Mouse (Mus musculus) embryonic facial prominence, embryonic 11.5 days (tissue): ENCODE data around the gene Fahd2a. TPM values are rescaled to one million over a fixed set of nuclear protein-coding genes. Genes with fewer than 3 reads are reported as not detected.

ENCODE experiments used
- ATAC-seq: fragments of 200-750 bp; cut with Nextera tagmentation; replicated peaks from 2 replicates; pipeline ENCODE4 v1.8.0; 2017; ENCODE audit warnings: low read depth; ENCODE audit not compliant: insufficient number of reproducible peaks, low FRiP score, low TSS enrichment
- DNase-seq: peaks from one replicate; pipeline ENCODE4 v3.0.0-alpha.2; 2015; ENCODE audit warnings: low spot score
- H3K27ac ChIP-seq: fragments of 300-500 bp; sonication (generic); replicated peaks from 2 replicates; pipeline ENCODE4 v1.5.1; 2014; ENCODE audit warnings: mild to moderate bottlenecking, low read depth, low read length, control low read depth
- H3K27me3 ChIP-seq: fragments of 300-500 bp; sonication (generic); 2 replicates; pipeline ENCODE4 v1.6.1; 2014; ENCODE audit warnings: mild to moderate bottlenecking, low read length, moderate library complexity, mixed read lengths; ENCODE audit not compliant: control insufficient read depth, insufficient read depth
- H3K36me3 ChIP-seq: fragments of 300-500 bp; sonication (generic); replicated peaks from 2 replicates; pipeline ENCODE4 v1.6.1; 2014; ENCODE audit warnings: low read depth, mild to moderate bottlenecking, low read length, moderate library complexity, mixed read lengths; ENCODE audit not compliant: control insufficient read depth, insufficient read depth
- H3K4me1 ChIP-seq: fragments of 300-500 bp; sonication (generic); 2 replicates; pipeline ENCODE4 v1.6.1; 2014; ENCODE audit warnings: low read length, mixed read lengths; ENCODE audit not compliant: control insufficient read depth, insufficient read depth
- H3K4me2 ChIP-seq: fragments of 300-500 bp; sonication (generic); 2 replicates; pipeline ENCODE4 v1.6.1; 2014; ENCODE audit warnings: low read depth, mild to moderate bottlenecking, control low read depth, low read length, moderate library complexity
- H3K4me3 ChIP-seq: fragments of 300-500 bp; sonication (generic); 2 replicates; pipeline ENCODE4 v1.5.1; 2014; ENCODE audit warnings: low read depth, low read length, control low read depth
- H3K9ac ChIP-seq: fragments of 300-500 bp; sonication (generic); replicated peaks from 2 replicates; pipeline ENCODE4 v1.6.1; 2014; ENCODE audit warnings: mild to moderate bottlenecking, control low read depth, low read length
- H3K9me3 ChIP-seq: fragments of 300-500 bp; sonication (generic); replicated peaks from 2 replicates; pipeline ENCODE4 v1.6.1; 2016; ENCODE audit warnings: mild to moderate bottlenecking, low read length, inconsistent platforms, mixed read lengths; ENCODE audit not compliant: control insufficient read depth
- WGBS: fragments of 180-500 bp; shearing (Covaris S2); extraction: QIAGEN DNeasy Blood & Tissue Kit; methylation state at CpG from one replicate; pipeline ENCODE4 v1.1.7; 2014; 5-methylcytosine and 5-hydroxymethylcytosine counted together
- polyA plus RNA-seq: library from polyadenylated mRNA; unstranded; fragments of >200 nt; fragmentation: Nextera tagmentation; extraction: Ambion mirVana; gene quantifications from 2 replicates; pipeline ENCODE4 v1.2.1, GENCODE M21; 2014

The Fahd2a gene
- polyA plus RNA-seq, 1 experiment from 2014 or later = 24.0 TPM

- Histone ChIP-seq H3K4me1 (no peaks in the 10 kb centered on the region), H3K4me2 (no peak overlapping the region), H3K9ac (no peak overlapping the region), H3K36me3 (no peaks in the 10 kb centered on the region), H3K9me3 (no peaks in the 10 kb centered on the region), H3K27ac (no peak overlapping the region), H3K4me3 (no peak overlapping the region), H3K27me3 (no peaks in the 10 kb centered on the region)
- DNase-seq (no peak), ATAC-seq (no peak)
- WGBS = 70% methylated on average over 3 of the region's 3 CpGs
These were observed 27.9 kb upstream of the Fahd2a start for GRCm38 (mm10) chr2:127472279-127472678.

DNA sequence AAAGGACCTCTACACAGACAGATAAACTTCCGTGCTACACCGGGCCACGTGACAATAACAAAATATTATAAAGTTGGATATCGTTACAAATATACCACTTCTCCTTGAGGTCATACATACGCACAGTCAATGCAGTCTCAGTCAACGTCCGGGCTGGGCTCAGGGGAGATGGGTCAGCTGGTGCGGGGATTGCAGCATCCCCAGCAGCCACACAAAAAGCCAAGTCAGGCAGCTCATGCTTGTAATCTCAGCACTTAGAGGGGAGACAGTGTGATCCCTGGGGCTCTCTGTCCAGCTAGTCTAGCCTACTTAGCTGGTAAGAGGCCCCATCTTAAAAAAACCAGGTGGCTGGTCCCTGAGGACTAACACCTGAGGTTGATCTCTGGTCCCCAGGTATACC is 26.9 kb upstream of the Fahd2a start:
- Histone ChIP-seq H3K27me3 (no peaks in the 10 kb centered on the region), H3K9ac (no peak overlapping the region), H3K9me3 (no peaks in the 10 kb centered on the region), H3K27ac (no peak overlapping the region), H3K4me2 (no peak overlapping the region), H3K36me3 (no peaks in the 10 kb centered on the region), H3K4me3 (no peak overlapping the region), H3K4me1 (no peaks in the 10 kb centered on the region)
- no peak for DNase-seq
- no peak for ATAC-seq
- WGBS = 88% methylated on average over 8 of the region's 8 CpGs

- H3K4me3 ChIP-seq = no peak overlapping the region
- H3K9me3 ChIP-seq = no peaks in the 10 kb centered on the region
- H3K36me3 ChIP-seq = no peaks in the 10 kb centered on the region
- H3K27ac ChIP-seq = no peak overlapping the region
- ATAC-seq (no peak), DNase-seq (no peak)
- H3K9ac ChIP-seq = no peak overlapping the region
- H3K4me1 ChIP-seq = no peaks in the 10 kb centered on the region
- 92% methylated on average over 10 of the region's 10 CpGs for WGBS
- H3K27me3 ChIP-seq = no peaks in the 10 kb centered on the region
- no peak overlapping the region for H3K4me2 ChIP-seq
These were observed 26.3 kb upstream of the Fahd2a start for GRCm38 (mm10) chr2:127470661-127471060.

- 78% methylated on average over 5 of the region's 5 CpGs for WGBS
- H3K36me3 ChIP-seq = no peaks in the 10 kb centered on the region
- H3K9ac ChIP-seq = no peak overlapping the region
- no peaks in the 10 kb centered on the region for H3K27me3 ChIP-seq
- no peaks in the 10 kb centered on the region for H3K4me1 ChIP-seq
- no peak for DNase-seq
- no peak for ATAC-seq
- no peak overlapping the region for H3K4me3 ChIP-seq
- no peak overlapping the region for H3K4me2 ChIP-seq
- H3K9me3 ChIP-seq = no peaks in the 10 kb centered on the region
- no peak overlapping the region for H3K27ac ChIP-seq
These were observed 25.8 kb upstream of the Fahd2a start for GRCm38 (mm10) chr2:127470183-127470582.

- peak; percentile 40; the same call in 1 of the 2 replicates for ATAC-seq
- H3K27ac ChIP-seq = no peak overlapping the region
- no peak overlapping the region for H3K9ac ChIP-seq
These were observed 17.9 kb upstream of the Fahd2a start for GRCm38 (mm10) chr2:127462314-127462713.

GRCm38 (mm10) chr2:127461351-127461750 is 17.0 kb upstream of the Fahd2a start:
- H3K4me3 ChIP-seq = no peak overlapping the region
- WGBS = 37% methylated on average over 9 of the region's 9 CpGs
- ATAC-seq (no peak), DNase-seq (no peak)
- H3K27ac ChIP-seq = no peak overlapping the region
- H3K9me3 ChIP-seq = no peaks in the 10 kb centered on the region
- H3K4me1 ChIP-seq = no peaks in the 10 kb centered on the region
- no peaks in the 10 kb centered on the region for H3K36me3 ChIP-seq
- H3K4me2 ChIP-seq = no peak overlapping the region
- no peaks in the 10 kb centered on the region for H3K27me3 ChIP-seq
- no peak overlapping the region for H3K9ac ChIP-seq

More at GRCm38 (mm10) chr2:127462314-127462713, 17.9 kb upstream of the Fahd2a start:
- Histone ChIP-seq H3K4me2 (no peak overlapping the region), H3K36me3 (no peaks in the 10 kb centered on the region), H3K9me3 (no peaks in the 10 kb centered on the region), H3K27me3 (no peaks in the 10 kb centered on the region), H3K4me1 (no peaks in the 10 kb centered on the region), H3K4me3 (no peak overlapping the region)
- WGBS = 9% methylated on average over 8 of the region's 8 CpGs
- peak; percentile 79 for DNase-seq

- H3K36me3 ChIP-seq = no peaks in the 10 kb centered on the region
- H3K9ac ChIP-seq = no peak overlapping the region
- no peaks in the 10 kb centered on the region for H3K4me1 ChIP-seq
- no peaks in the 10 kb centered on the region for H3K9me3 ChIP-seq
- no peak overlapping the region for H3K4me2 ChIP-seq
- no peak overlapping the region for H3K4me3 ChIP-seq
- ATAC-seq = no peak
- WGBS = 85% methylated on average over 2 of the region's 2 CpGs
- DNase-seq = no peak
- H3K27ac ChIP-seq = no peak overlapping the region
- H3K27me3 ChIP-seq = no peaks in the 10 kb centered on the region
These were observed 15.0 kb upstream of the Fahd2a start for GRCm38 (mm10) chr2:127459341-127459740.

- no peak for ATAC-seq
These were observed 9.4 kb upstream of the Fahd2a start for GRCm38 (mm10) chr2:127453764-127454163.

More at GRCm38 (mm10) chr2:127453764-127454163, 9.4 kb upstream of the Fahd2a start:
- H3K36me3 ChIP-seq = no peaks in the 10 kb centered on the region
- no peak overlapping the region for H3K27ac ChIP-seq
- H3K9me3 ChIP-seq = no peaks in the 10 kb centered on the region
- 4% methylated on average over 5 of the region's 5 CpGs for WGBS
- H3K9ac ChIP-seq = no peak overlapping the region
- no peak overlapping the region for H3K4me3 ChIP-seq
- no peaks in the 10 kb centered on the region for H3K27me3 ChIP-seq
- no peak overlapping the region for H3K4me2 ChIP-seq
- H3K4me1 ChIP-seq = no peaks in the 10 kb centered on the region; the same call in 1 of the 2 replicates
- DNase-seq = peak; percentile 80
